Mouse (Mus musculus) forebrain, embryonic 12.5 days (tissue): ENCODE measurements at regions not wholly inside any gene's neighbourhood (a gene's known extent, or its start where the extent isn't known, plus 50 kb on each side); places are given as distances from the start of the nearest gene placed in this dataset.

Experiments
- ATAC-seq: fragments of 200-750 bp; cut with Nextera tagmentation; 2 replicates; pipeline ENCODE4 v1.8.0; 2017; ENCODE audit warnings: moderate TSS enrichment; ENCODE audit not compliant: low FRiP score
- H3K27ac ChIP-seq: fragments of 300-500 bp; sonication (generic); 2 replicates; pipeline ENCODE4 v1.5.1; 2016; ENCODE audit warnings: mild to moderate bottlenecking
- H3K27me3 ChIP-seq: fragments of 300-500 bp; sonication (generic); 2 replicates; pipeline ENCODE4 v1.6.1; 2016; ENCODE audit warnings: mild to moderate bottlenecking
- H3K36me3 ChIP-seq: fragments of 300-500 bp; sonication (generic); replicated peaks from 2 replicates; pipeline ENCODE4 v1.6.1; 2016; ENCODE audit warnings: mild to moderate bottlenecking
- H3K4me1 ChIP-seq: fragments of 300-500 bp; sonication (generic); 2 replicates; pipeline ENCODE4 v1.6.1; 2016
- H3K4me2 ChIP-seq: fragments of 300-500 bp; sonication (generic); 2 replicates; pipeline ENCODE4 v1.6.1; 2016; ENCODE audit warnings: mild to moderate bottlenecking, moderate library complexity
- H3K4me3 ChIP-seq: fragments of 300-500 bp; sonication (generic); replicated peaks from 2 replicates; pipeline ENCODE4 v1.5.1; 2016; ENCODE audit warnings: mild to moderate bottlenecking
- H3K9ac ChIP-seq: fragments of 300-500 bp; sonication (generic); 2 replicates; pipeline ENCODE4 v1.6.1; 2016; ENCODE audit warnings: mild to moderate bottlenecking
- H3K9me3 ChIP-seq: fragments of 300-500 bp; sonication (generic); 2 replicates; pipeline ENCODE4 v1.6.1; 2016
- WGBS: fragments of 180-500 bp; shearing (Covaris S2); methylation state at CpG from one replicate; pipeline ENCODE4 v1.1.7; 2016; 5-methylcytosine and 5-hydroxymethylcytosine counted together

GRCm38 (mm10) chr8:77921868-77922267 is 197.6 kb upstream of the Ednra start:
- Histone ChIP-seq H3K4me1 (no peaks in the 10 kb centered on the region), H3K4me2 (no peak overlapping the region), H3K4me3 (no peak overlapping the region), H3K27me3 (no peaks in the 10 kb centered on the region), H3K36me3 (no peaks in the 10 kb centered on the region), H3K27ac (no peak overlapping the region), H3K9ac (no peak overlapping the region), H3K9me3 (no peaks in the 10 kb centered on the region)
- WGBS = 79% methylated on average over 4 of the region's 4 CpGs
- ATAC-seq = no peak

DNA sequence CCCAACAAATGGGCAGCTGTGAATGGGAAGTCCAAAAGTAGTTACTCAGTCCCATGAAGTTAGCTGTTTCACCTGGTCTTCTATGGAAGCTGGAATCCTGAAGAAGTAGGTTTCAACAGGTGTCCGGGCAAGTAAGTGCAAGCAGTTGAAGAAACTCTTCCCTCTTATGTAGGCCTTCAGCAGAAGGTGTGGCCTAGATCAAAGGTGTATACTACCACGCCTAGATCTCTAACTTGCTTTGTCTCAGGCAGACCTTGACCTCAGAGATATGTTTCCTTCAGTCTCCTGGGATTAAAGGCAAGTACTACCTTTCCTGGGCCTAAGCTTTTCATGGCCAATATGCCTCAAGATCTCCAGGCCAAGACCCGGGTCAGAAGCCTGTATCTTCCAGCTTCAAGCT is 223.4 kb upstream of the Ednra start:
- WGBS = 86% methylated on average over 3 of the region's 3 CpGs
- no peak for ATAC-seq

DNA sequence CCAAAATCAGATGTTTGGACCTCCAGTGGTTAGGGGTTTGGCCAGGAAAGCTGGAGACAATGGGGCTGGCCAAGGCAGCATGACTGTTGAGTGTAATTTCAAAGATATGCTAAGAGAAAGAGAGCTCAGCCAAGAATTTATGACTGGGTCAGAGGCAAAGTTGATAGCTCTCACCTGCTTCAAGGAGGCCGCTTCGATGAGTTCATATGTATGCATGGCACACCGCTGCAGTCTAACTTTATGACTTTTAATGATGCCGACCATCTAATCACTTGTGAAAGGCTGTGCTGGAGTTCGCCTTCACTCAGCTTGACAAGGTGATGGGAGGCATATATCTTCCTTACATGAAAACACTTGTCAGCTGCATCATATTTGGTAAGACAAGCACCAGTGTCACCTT is 225.4 kb upstream of the Ednra start:
- Histone ChIP-seq H3K36me3 (no peaks in the 10 kb centered on the region), H3K27ac (no peak overlapping the region), H3K9ac (no peak overlapping the region), H3K9me3 (no peaks in the 10 kb centered on the region), H3K4me1 (no peaks in the 10 kb centered on the region), H3K4me3 (no peak overlapping the region), H3K4me2 (no peak overlapping the region), H3K27me3 (no peaks in the 10 kb centered on the region)
- 95% methylated on average over 5 of the region's 5 CpGs for WGBS
- no peak for ATAC-seq

More for the DNA sequence above, 223.4 kb upstream of the Ednra start:
- Histone ChIP-seq H3K9ac (no peak overlapping the region), H3K36me3 (no peaks in the 10 kb centered on the region), H3K27ac (no peak overlapping the region), H3K4me1 (no peaks in the 10 kb centered on the region), H3K27me3 (no peaks in the 10 kb centered on the region), H3K4me2 (no peak overlapping the region), H3K4me3 (no peak overlapping the region), H3K9me3 (no peaks in the 10 kb centered on the region)

GRCm38 (mm10) chr8:77958814-77959372 is 234.6 kb upstream of the Ednra start:
- Histone ChIP-seq H3K9me3 (no peaks in the 10 kb centered on the region), H3K27ac (no peak overlapping the region), H3K4me1 (no peaks in the 10 kb centered on the region), H3K4me3 (no peak overlapping the region), H3K27me3 (no peaks in the 10 kb centered on the region), H3K4me2 (no peak overlapping the region), H3K36me3 (no peaks in the 10 kb centered on the region), H3K9ac (no peak overlapping the region)
- no peak for ATAC-seq
- 81% methylated on average over 4 of the region's 4 CpGs for WGBS

- WGBS = 74% methylated on average over 3 of the region's 3 CpGs
- H3K27ac ChIP-seq = no peak overlapping the region
- H3K4me1 ChIP-seq = no peaks in the 10 kb centered on the region
- no peak overlapping the region for H3K4me2 ChIP-seq
- H3K4me3 ChIP-seq = no peak overlapping the region
- H3K36me3 ChIP-seq = no peaks in the 10 kb centered on the region
- ATAC-seq = no peak
- H3K27me3 ChIP-seq = no peaks in the 10 kb centered on the region
- H3K9ac ChIP-seq = no peak overlapping the region
- no peaks in the 10 kb centered on the region for H3K9me3 ChIP-seq
Observed at GRCm38 (mm10) chr8:77963102-77963698, 238.9 kb upstream of the Ednra start.

GRCm38 (mm10) chr8:77970378-77970777 is 242.7 kb upstream of the Ttc29 start:
- H3K9me3 ChIP-seq = no peaks in the 10 kb centered on the region
- no peak for ATAC-seq

GRCm38 (mm10) chr8:77973714-77974113 is 239.4 kb upstream of the Ttc29 start:
- no peaks in the 10 kb centered on the region for H3K27me3 ChIP-seq
- H3K4me3 ChIP-seq = no peak overlapping the region
- 71% methylated on average over 4 of the region's 4 CpGs for WGBS
- H3K27ac ChIP-seq = no peak overlapping the region
- no peaks in the 10 kb centered on the region for H3K9me3 ChIP-seq
- no peak for ATAC-seq
- no peak overlapping the region for H3K4me2 ChIP-seq
- no peaks in the 10 kb centered on the region for H3K36me3 ChIP-seq
- H3K9ac ChIP-seq = no peak overlapping the region
- H3K4me1 ChIP-seq = no peaks in the 10 kb centered on the region

More at GRCm38 (mm10) chr8:77970378-77970777, 242.7 kb upstream of the Ttc29 start:
- Histone ChIP-seq H3K4me1 (no peaks in the 10 kb centered on the region), H3K27ac (no peak overlapping the region), H3K27me3 (no peaks in the 10 kb centered on the region), H3K9ac (no peak overlapping the region), H3K36me3 (no peaks in the 10 kb centered on the region), H3K4me3 (no peak overlapping the region), H3K4me2 (no peak overlapping the region)
- WGBS = 73% methylated on average over 8 of the region's 8 CpGs

- no peak for ATAC-seq
- WGBS = 61% methylated on average over 2 of the region's 2 CpGs
- Histone ChIP-seq H3K27ac (no peak overlapping the region), H3K27me3 (no peaks in the 10 kb centered on the region), H3K9ac (no peak overlapping the region), H3K4me1 (no peaks in the 10 kb centered on the region), H3K9me3 (no peaks in the 10 kb centered on the region), H3K36me3 (no peaks in the 10 kb centered on the region), H3K4me3 (no peak overlapping the region), H3K4me2 (no peak overlapping the region)
Observed at GRCm38 (mm10) chr8:77979106-77979505, 234.0 kb upstream of the Ttc29 start.

- Histone ChIP-seq H3K4me2 (no peak overlapping the region), H3K27ac (no peak overlapping the region), H3K27me3 (no peaks in the 10 kb centered on the region), H3K9me3 (no peaks in the 10 kb centered on the region), H3K36me3 (no peaks in the 10 kb centered on the region), H3K4me3 (no peak overlapping the region), H3K4me1 (no peaks in the 10 kb centered on the region), H3K9ac (no peak overlapping the region)
- WGBS = 93% methylated on average over 3 of the region's 3 CpGs
- ATAC-seq = no peak
Observed at GRCm38 (mm10) chr8:77980701-77981100, 232.4 kb upstream of the Ttc29 start.

DNA sequence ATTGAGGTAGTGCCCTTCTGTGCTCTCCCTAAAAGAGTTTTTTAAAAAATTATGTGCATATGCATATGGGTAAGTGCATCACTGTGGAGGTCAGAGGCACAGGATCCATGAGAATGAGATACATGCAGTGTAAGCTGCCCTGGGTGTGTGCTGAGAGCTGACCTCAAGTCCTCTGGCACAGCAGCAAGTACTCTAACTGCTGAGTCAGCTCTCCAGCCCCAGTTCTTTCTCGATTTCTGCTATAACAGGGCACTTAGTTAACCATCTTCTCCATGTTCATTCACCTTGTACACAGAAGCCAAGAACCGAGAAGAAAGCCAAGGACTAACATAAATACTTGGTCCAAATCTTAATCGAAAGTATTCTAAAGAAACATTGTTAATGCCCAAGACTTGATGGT is 231.1 kb upstream of the Ttc29 start:
- Histone ChIP-seq H3K9ac (no peak overlapping the region), H3K4me1 (no peaks in the 10 kb centered on the region), H3K27me3 (no peaks in the 10 kb centered on the region), H3K36me3 (no peaks in the 10 kb centered on the region), H3K9me3 (no peaks in the 10 kb centered on the region), H3K4me2 (no peak overlapping the region), H3K27ac (no peak overlapping the region), H3K4me3 (no peak overlapping the region)
- WGBS = 83% methylated on average over 3 of the region's 3 CpGs
- ATAC-seq = no peak

- no peak for ATAC-seq
- WGBS = 56% methylated on average over 3 of the region's 3 CpGs
- no peak overlapping the region for H3K4me2 ChIP-seq
Observed at GRCm38 (mm10) chr8:77983476-77983875, 229.6 kb upstream of the Ttc29 start.

GRCm38 (mm10) chr8:77987237-77987636 is 225.9 kb upstream of the Ttc29 start:
- Histone ChIP-seq H3K9ac (no peak overlapping the region), H3K4me1 (no peaks in the 10 kb centered on the region), H3K27ac (no peak overlapping the region), H3K4me2 (no peak overlapping the region), H3K36me3 (no peaks in the 10 kb centered on the region), H3K9me3 (no peaks in the 10 kb centered on the region), H3K4me3 (no peak overlapping the region), H3K27me3 (no peaks in the 10 kb centered on the region)
- ATAC-seq = no peak

More at GRCm38 (mm10) chr8:77983476-77983875, 229.6 kb upstream of the Ttc29 start:
- Histone ChIP-seq H3K9me3 (no peaks in the 10 kb centered on the region), H3K4me1 (no peaks in the 10 kb centered on the region), H3K9ac (no peak overlapping the region), H3K27ac (no peak overlapping the region), H3K36me3 (no peaks in the 10 kb centered on the region), H3K27me3 (no peaks in the 10 kb centered on the region), H3K4me3 (no peak overlapping the region)

DNA sequence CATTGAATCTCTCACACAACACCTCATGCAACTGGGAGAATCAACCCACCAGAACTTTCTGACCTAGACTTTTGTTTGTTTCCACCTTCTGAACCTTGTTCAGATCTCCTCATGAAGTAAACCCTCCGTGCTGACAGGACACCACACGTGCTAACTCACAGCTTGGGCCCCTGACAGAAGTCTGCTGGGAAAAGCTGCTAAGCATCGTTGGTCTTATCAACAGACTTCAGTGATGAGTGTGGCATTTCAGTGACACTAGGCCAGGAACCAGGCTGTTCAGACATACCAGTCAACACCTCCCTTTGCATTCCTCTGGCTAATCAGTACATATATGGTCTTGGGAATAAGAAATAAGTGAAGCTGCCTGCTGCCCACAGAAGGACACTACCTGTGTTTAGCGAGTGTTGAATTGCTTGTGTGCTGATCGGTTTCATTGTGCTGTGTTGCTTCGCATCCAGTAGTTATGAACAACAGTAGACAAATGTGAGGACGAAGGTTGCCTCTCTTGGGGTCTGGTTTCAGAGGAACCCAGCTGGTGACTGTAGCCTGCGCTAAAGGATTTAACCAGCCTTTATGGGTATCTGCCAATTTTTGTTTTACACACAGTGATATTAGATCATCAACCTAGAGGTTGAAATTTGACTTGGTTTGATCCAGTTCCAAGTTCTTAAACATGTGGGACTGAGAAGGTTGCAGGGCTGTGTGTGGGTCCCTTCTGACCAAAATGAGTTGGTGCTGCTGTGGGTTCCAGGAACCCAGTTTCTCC is 224.6 kb upstream of the Ttc29 start:
- Histone ChIP-seq H3K4me3 (no peak overlapping the region), H3K27me3 (no peaks in the 10 kb centered on the region), H3K27ac (no peak overlapping the region), H3K4me2 (no peak overlapping the region), H3K9me3 (no peaks in the 10 kb centered on the region), H3K9ac (no peak overlapping the region), H3K4me1 (no peaks in the 10 kb centered on the region), H3K36me3 (no peaks in the 10 kb centered on the region)
- no peak for ATAC-seq
- 90% methylated on average over 8 of the region's 8 CpGs for WGBS
